ENCODE assay signal across 18 mouse cellular contexts in the genomic region with DNA sequence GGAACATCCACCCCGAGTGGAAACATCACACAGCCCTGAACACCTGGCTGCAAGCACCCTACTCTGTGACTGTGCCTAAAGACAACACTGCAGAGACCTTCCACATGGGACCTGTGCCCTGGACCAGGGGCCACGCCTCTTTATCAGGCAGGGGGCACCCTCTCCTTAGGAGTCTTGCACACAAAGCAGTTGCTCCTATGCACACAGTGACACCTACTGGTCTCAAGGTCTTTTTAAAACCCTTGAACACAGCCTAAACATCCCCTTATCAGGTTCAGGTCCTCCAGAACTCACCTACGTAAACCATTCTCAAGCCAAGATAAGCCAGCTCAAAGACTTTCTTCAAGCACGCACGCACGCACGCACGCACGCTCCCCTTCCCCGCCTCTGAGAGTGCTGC. TPM values are rescaled to one million over a fixed set of nuclear protein-coding genes. Genes with fewer than 3 reads are reported as not detected.
DNase-seq lines count a peak whose midpoint lies in the region; ATAC-seq and TF ChIP-seq lines count a peak whose summit lies in the region.
"Had no signal": no experiment of that assay in that cellular context is flagged by ENCODE, and none has a peak within 500 bp of the region (broad histone marks: within the 10 kb centered on the region; RNA-seq: fewer than 3 reads in every experiment).

No protein-coding gene starts in this region.

- intact Hi-C loops in gastrocnemius, adult 2 months (cut with DNase I) = no loop called here

- H3K4me2 ChIP-seq in lung, embryonic 16.5 days (ENCODE audit: low read depth, low read length) = no peak overlapping the region
- H3K4me2 ChIP-seq: forebrain, embryonic 15.5 days; limb, embryonic 13.5 days; midbrain, embryonic 12.5 days; neural tube, embryonic 12.5 days had no signal

- WGBS in lung, embryonic 16.5 days = 69% methylated on average over 10 of the region's 10 CpGs

- H3K9ac ChIP-seq in lung, embryonic 16.5 days (ENCODE audit: low read length) = no peak overlapping the region
- H3K9ac ChIP-seq: forebrain, embryonic 15.5 days; limb, embryonic 13.5 days; midbrain, embryonic 12.5 days; neural tube, embryonic 12.5 days had no signal

- ATAC-seq in lung, embryonic 16.5 days (ENCODE audit: low read depth) = peak; percentile 21; the same call in 1 of the 2 replicates
- peak; percentile 74 for ATAC-seq in megakaryocyte-erythroid progenitor cell, adult 5-6 weeks (replicated peaks; ENCODE audit: low FRiP score, low TSS enrichment, poor library complexity, severe bottlenecking)
- ATAC-seq in erythroblast, adult 5-6 weeks (replicated peaks; ENCODE audit: low FRiP score, poor library complexity, severe bottlenecking) = no peak
- ATAC-seq: forebrain, embryonic 15.5 days had no signal

- H3K4me3 ChIP-seq in gastrocnemius, adult 2 months = no peak overlapping the region
- no peak overlapping the region for H3K4me3 ChIP-seq in lung, embryonic 16.5 days (ENCODE audit: low read length)
- H3K4me3 ChIP-seq: forebrain, embryonic 15.5 days; limb, embryonic 13.5 days; midbrain, embryonic 12.5 days; neural tube, embryonic 12.5 days had no signal

- no peaks in the 10 kb centered on the region for H3K9me3 ChIP-seq in lung, embryonic 16.5 days (ENCODE audit: control insufficient read depth, low read length)
- H3K9me3 ChIP-seq: forebrain, embryonic 15.5 days; midbrain, embryonic 12.5 days had no signal

- H3K36me3 ChIP-seq in lung, embryonic 16.5 days (ENCODE audit: control insufficient read depth, insufficient read depth, low read length) = peaks cover 43% of the 10 kb centered on the region

- TF ChIP-seq CTCF in gastrocnemius, adult 2 months (IDR thresholded peaks at IDR 0.05) = peak; percentile 29

- no peaks in the 10 kb centered on the region for H3K4me1 ChIP-seq in lung, embryonic 16.5 days (replicated peaks; ENCODE audit: control insufficient read depth, insufficient read depth, low read length)
- H3K4me1 ChIP-seq: forebrain, embryonic 15.5 days; limb, embryonic 13.5 days; midbrain, embryonic 12.5 days; neural tube, embryonic 12.5 days had no signal

- DNase-seq in gastrocnemius, adult 2 months = peak; percentile 22
- no peak for DNase-seq in gastrocnemius, adult 18-20 months (ENCODE audit: low spot score)
- no peak for DNase-seq in lung, postnatal 36 days
- DNase-seq in c-Kit-positive CD71-positive TER-119-negative erythroid progenitor cells, embryonic 14.5 days (ENCODE audit: low read depth) = peak; percentile 43
- no peak for DNase-seq in layer of hippocampus, adult 9-10 months (ENCODE audit: low spot score)
- DNase-seq: adrenal gland, postnatal 25 days; B cell, adult 2 months; cerebellum, adult 18-20 months; heart, postnatal 10 days; spleen, adult 18-20 months; thymus, adult 18-20 months had no signal

- no peak overlapping the region for H3K27ac ChIP-seq in gastrocnemius, adult 2 months
- H3K27ac ChIP-seq in lung, embryonic 16.5 days (ENCODE audit: low read length) = no peak overlapping the region
- H3K27ac ChIP-seq: forebrain, embryonic 15.5 days; limb, embryonic 13.5 days; midbrain, embryonic 12.5 days; neural tube, embryonic 12.5 days had no signal

- no peaks in the 10 kb centered on the region for H3K27me3 ChIP-seq in lung, embryonic 16.5 days (ENCODE audit: control insufficient read depth, insufficient read depth, low read depth, low read length)
- H3K27me3 ChIP-seq: forebrain, embryonic 15.5 days; limb, embryonic 13.5 days; midbrain, embryonic 12.5 days; neural tube, embryonic 12.5 days had no signal

RNA-seq across cellular contexts. Expression of gene Ube2v1, which starts 20.6 kb away (rescaled TPM):
- 100 to 1,000 TPM; 170 to 181 TPM for total RNA-seq in gastrocnemius, adult 2 months (2021)
- total RNA-seq in gastrocnemius, adult 18-20 months (2021) = 100 to 1,000 TPM; 175 to 191 TPM
- polyA plus RNA-seq in lung, embryonic 16.5 days (2015; fragmentation: Nextera tagmentation; extraction: Ambion mirVana) = 263 and 285 TPM in 2 replicates
- total RNA-seq in megakaryocyte-erythroid progenitor cell, adult 5-6 weeks (2014; fragmentation: Nextera tagmentation) = 194 and 207 TPM in 2 replicates
- total RNA-seq in megakaryocyte-erythroid progenitor cell, adult 5-6 weeks (2017) = 46.6 and 78.6 TPM in 2 replicates
- total RNA-seq in erythroblast, adult 5-6 weeks (2015; ENCODE audit: low replicate concordance) = 134 and 176 TPM in 2 replicates
- 150 and 202 TPM in 2 replicates for total RNA-seq in erythroblast, adult 5-6 weeks (2017; ENCODE audit: low replicate concordance)

RNA-seq across cellular contexts. Expression of gene Gm20431, which starts 50.0 kb away (rescaled TPM):
- 10 to 100 TPM in 1 of 2 experiments, 1 to 10 TPM in 1; 3.7 to 11.5 TPM for total RNA-seq in gastrocnemius, adult 2 months (2021)
- 1 to 10 TPM; 8.0 to 9.4 TPM for total RNA-seq in gastrocnemius, adult 18-20 months (2021)
- 5.6 and 8.4 TPM in 2 replicates for polyA plus RNA-seq in lung, embryonic 16.5 days (2015; fragmentation: Nextera tagmentation; extraction: Ambion mirVana)
- 16.1 TPM in 1 of 2 replicates, not detected in the other for total RNA-seq in megakaryocyte-erythroid progenitor cell, adult 5-6 weeks (2014; fragmentation: Nextera tagmentation)
- not detected in 2 replicates for total RNA-seq in megakaryocyte-erythroid progenitor cell, adult 5-6 weeks (2017)
- total RNA-seq in erythroblast, adult 5-6 weeks (2015; ENCODE audit: low replicate concordance) = not detected in 2 replicates
- total RNA-seq in erythroblast, adult 5-6 weeks (2017; ENCODE audit: low replicate concordance) = not detected in 2 replicates

Comparison
In these comparisons a context has a peak if more than half of its experiments do, and no peak if none do; other contexts are left out.
1. DNase-seq: peak in gastrocnemius, adult 2 months (single experiment) and c-Kit-positive CD71-positive TER-119-negative erythroid progenitor cells, embryonic 14.5 days (single experiment); none in gastrocnemius, adult 18-20 months (single experiment), lung, postnatal 36 days (single experiment) and layer of hippocampus, adult 9-10 months (single experiment).